Mouse (Mus musculus) hindbrain, embryonic 16.5 days (tissue): ENCODE results near the gene Sh3rf1. TPM values are rescaled to one million over a fixed set of nuclear protein-coding genes. Genes with fewer than 3 reads are reported as not detected.

Source experiments
- ATAC-seq: fragments of 200-750 bp; cut with Nextera tagmentation; 2 replicates; pipeline ENCODE4 v1.8.0; 2017; ENCODE audit warnings: moderate TSS enrichment, moderate library complexity
- H3K27ac ChIP-seq: fragments of 300-500 bp; sonication (generic); 2 replicates; pipeline ENCODE4 v1.5.1; 2014; ENCODE audit warnings: low read depth, mild to moderate bottlenecking, control low read depth, low read length, moderate library complexity
- H3K27me3 ChIP-seq: fragments of 300-500 bp; sonication (generic); replicated peaks from 2 replicates; pipeline ENCODE4 v1.6.1; 2014; ENCODE audit warnings: low read length; ENCODE audit not compliant: control insufficient read depth, insufficient read depth
- H3K36me3 ChIP-seq: fragments of 300-500 bp; sonication (generic); 2 replicates; pipeline ENCODE4 v1.6.1; 2014; ENCODE audit warnings: mild to moderate bottlenecking, low read length, moderate library complexity, mixed read lengths; ENCODE audit not compliant: control insufficient read depth, insufficient read depth
- H3K4me1 ChIP-seq: fragments of 300-500 bp; sonication (generic); 2 replicates; pipeline ENCODE4 v1.6.1; 2014; ENCODE audit warnings: low read depth, low read length; ENCODE audit not compliant: control insufficient read depth, insufficient read depth
- H3K4me2 ChIP-seq: fragments of 300-500 bp; sonication (generic); 2 replicates; pipeline ENCODE4 v1.6.1; 2014; ENCODE audit warnings: mild to moderate bottlenecking, low read length, control low read depth, moderate library complexity
- H3K4me3 ChIP-seq: fragments of 300-500 bp; sonication (generic); 2 replicates; pipeline ENCODE4 v1.5.1; 2014; ENCODE audit warnings: mild to moderate bottlenecking, low read length, control low read depth, moderate library complexity
- H3K9ac ChIP-seq: fragments of 300-500 bp; sonication (generic); 2 replicates; pipeline ENCODE4 v1.6.1; 2014; ENCODE audit warnings: low read depth, mild to moderate bottlenecking, control low read depth, low read length, moderate library complexity
- H3K9me3 ChIP-seq: fragments of 300-500 bp; sonication (generic); 2 replicates; pipeline ENCODE4 v1.6.1; 2014; ENCODE audit warnings: mild to moderate bottlenecking, low read length, moderate library complexity; ENCODE audit not compliant: control insufficient read depth
- WGBS: fragments of 180-500 bp; shearing (Covaris S2); extraction: QIAGEN DNeasy Blood & Tissue Kit; methylation state at CpG from one replicate; pipeline ENCODE4 v1.1.7; 2014; 5-methylcytosine and 5-hydroxymethylcytosine counted together
- polyA plus RNA-seq: library from polyadenylated mRNA; unstranded; fragments of >200 nt; fragmentation: Nextera tagmentation; extraction: Ambion mirVana; gene quantifications from 2 replicates; pipeline ENCODE4 v1.2.1, GENCODE M21; 2015

Gene Sh3rf1
- polyA plus RNA-seq, 1 experiment from 2014 or later = 23.3 TPM

DNA sequence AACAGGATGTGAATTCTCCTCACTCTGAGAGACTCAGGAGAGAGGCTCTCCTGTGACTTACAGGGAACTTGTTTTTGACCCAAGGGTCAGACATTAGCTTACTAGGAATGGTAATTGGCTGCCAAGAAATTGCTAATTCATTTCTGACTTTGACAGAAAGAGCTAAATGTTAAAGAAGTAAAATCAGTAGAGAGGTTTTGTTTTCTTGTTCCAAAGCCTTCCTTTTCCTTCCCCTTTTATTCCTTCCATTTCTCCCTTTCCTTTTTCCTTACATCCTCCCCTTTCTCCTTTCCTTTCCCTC lies 213.6 kb downstream of the Sh3rf1 start:
- Histone ChIP-seq H3K27ac (no peak overlapping the region), H3K27me3 (no peaks in the 10 kb centered on the region), H3K9ac (no peak overlapping the region), H3K36me3 (no peaks in the 10 kb centered on the region), H3K4me3 (no peak overlapping the region), H3K9me3 (no peaks in the 10 kb centered on the region), H3K4me1 (no peaks in the 10 kb centered on the region), H3K4me2 (no peak overlapping the region)
- ATAC-seq = no peak

DNA sequence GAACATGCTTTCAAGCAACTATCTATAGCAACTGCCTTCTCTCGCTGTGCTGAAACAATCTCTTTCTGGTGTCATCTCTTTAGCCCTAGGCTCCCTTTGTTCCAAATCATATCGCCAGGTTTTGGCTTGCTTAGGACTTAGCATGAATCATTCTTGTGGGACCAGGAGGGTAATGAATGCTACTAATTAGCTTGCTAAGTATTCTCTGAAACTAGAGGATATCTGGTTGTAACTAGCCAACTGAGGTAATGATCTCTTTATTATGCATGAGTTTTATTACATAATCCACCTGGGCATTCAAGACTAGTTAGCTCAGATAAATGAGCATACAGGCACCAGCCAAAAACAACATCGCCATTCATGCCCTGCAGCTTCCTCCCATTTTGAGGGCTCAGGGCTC lies 219.3 kb downstream of the Sh3rf1 start:
- Histone ChIP-seq H3K4me2 (no peak overlapping the region), H3K27me3 (no peaks in the 10 kb centered on the region), H3K4me1 (peaks cover 3% of the 10 kb centered on the region), H3K9me3 (no peaks in the 10 kb centered on the region), H3K27ac (no peak overlapping the region), H3K36me3 (no peaks in the 10 kb centered on the region), H3K9ac (no peak overlapping the region), H3K4me3 (no peak overlapping the region)
- peak; percentile 28; the same call in 1 of the 2 replicates for ATAC-seq
- 68% methylated on average over 3 of the region's 3 CpGs for WGBS

DNA sequence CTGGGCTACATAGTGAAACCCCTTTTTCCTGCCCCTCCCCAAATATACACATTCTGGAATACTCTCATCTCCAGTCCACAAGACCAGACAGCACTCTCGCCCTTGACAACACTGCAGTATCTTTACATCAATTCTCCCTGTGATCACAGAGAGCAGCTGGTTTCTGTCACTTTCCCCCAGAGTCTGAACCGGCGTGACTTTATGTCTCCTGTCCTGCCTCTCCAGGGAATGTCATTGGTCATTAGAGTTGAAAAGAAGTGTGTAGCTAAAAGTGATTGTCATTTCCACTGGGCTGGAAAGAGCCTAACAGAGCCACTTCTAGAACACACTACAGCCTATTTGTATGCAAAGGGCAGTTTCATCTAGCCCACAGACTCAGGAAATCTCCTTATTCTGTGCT lies 220.7 kb downstream of the Sh3rf1 start:
- H3K9ac ChIP-seq = no peak overlapping the region
- WGBS = 23% methylated on average over 3 of the region's 3 CpGs
- H3K9me3 ChIP-seq = no peaks in the 10 kb centered on the region
- ATAC-seq = no peak
- no peak overlapping the region for H3K4me3 ChIP-seq
- no peaks in the 10 kb centered on the region for H3K36me3 ChIP-seq
- H3K27ac ChIP-seq = no peak overlapping the region
- peaks cover 3% of the 10 kb centered on the region for H3K4me1 ChIP-seq
- no peak overlapping the region for H3K4me2 ChIP-seq
- H3K27me3 ChIP-seq = no peaks in the 10 kb centered on the region

Other genes with a start within 250 kb of the Sh3rf1 start
- gene Clcn3, start 240.6 kb upstream of the Sh3rf1 start, polyA plus RNA-seq = 79.0 and 79.5 TPM in 2 replicates
- 26.4 and 30.3 TPM in 2 replicates for gene Nek1, start 230.7 kb upstream of the Sh3rf1 start, polyA plus RNA-seq